Mouse (Mus musculus) lung, adult 2 months (tissue): ENCODE measurements around the gene Rbmxl1.

ENCODE experiments used
- CTCF ChIP-seq: fragments of 200-500 bp; IDR thresholded peaks from 2 replicates; pipeline ENCODE4 v1.5.1; 2011; ENCODE audit warnings: mild to moderate bottlenecking, low read length, control low read depth; ENCODE audit not compliant: insufficient read depth
- POLR2A ChIP-seq: fragments of 200-500 bp; IDR thresholded peaks from 2 replicates; pipeline ENCODE4 v1.6.1; 2011; ENCODE audit warnings: low read depth, mild to moderate bottlenecking, control low read depth, low read length, borderline replicate concordance; ENCODE audit errors: extremely low read depth

GRCm38 (mm10) chr8:78513106-78513505 is 4.4 kb upstream of the Rbmxl1 start:
- no peak for TF ChIP-seq CTCF
- no peak for TF ChIP-seq POLR2A
